Mouse (Mus musculus): ENCODE data around the gene Cacna2d1. TPM values are rescaled to one million over a fixed set of nuclear protein-coding genes. Genes with fewer than 3 reads are reported as not detected.

Gene Cacna2d1
- polyA plus RNA-seq, 1 experiment from 2014 or later = 19.1 TPM

DNA sequence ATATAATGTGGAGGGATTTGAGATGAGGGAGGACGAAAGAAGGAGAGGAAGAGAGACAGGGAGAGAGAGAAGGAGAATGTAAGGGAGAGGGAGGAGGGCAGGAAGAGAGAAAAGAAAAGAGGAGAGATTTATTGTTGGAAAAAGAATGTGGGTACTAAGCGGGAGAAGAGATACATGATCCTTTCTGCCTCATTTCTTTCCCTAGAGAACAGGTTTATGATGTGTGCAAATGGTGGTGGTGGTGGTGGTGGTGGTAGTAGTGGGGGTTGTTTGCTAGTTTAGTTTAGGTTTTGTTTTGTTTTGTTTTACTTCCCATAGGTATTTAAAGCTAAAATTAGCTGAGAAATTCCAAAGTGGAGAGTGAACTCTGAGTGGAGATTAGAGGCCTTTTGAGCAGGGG, 79.9 kb downstream of the Cacna2d1 start:
- no peak overlapping the region for H3K27ac ChIP-seq (replicated peaks)
- WGBS = 66% methylated on average over 2 of the region's 2 CpGs
- no peaks in the 10 kb centered on the region for H3K4me1 ChIP-seq
- no peak overlapping the region for H3K4me3 ChIP-seq (replicated peaks)
- no peak for ATAC-seq (ENCODE audit: insufficient number of reproducible peaks, low FRiP score, low TSS enrichment, low read depth)
- H3K9ac ChIP-seq = no peak overlapping the region
- no peak overlapping the region for H3K4me2 ChIP-seq (replicated peaks)
- no peaks in the 10 kb centered on the region for H3K36me3 ChIP-seq
- H3K9me3 ChIP-seq (replicated peaks) = no peaks in the 10 kb centered on the region
- H3K27me3 ChIP-seq = no peaks in the 10 kb centered on the region

DNA sequence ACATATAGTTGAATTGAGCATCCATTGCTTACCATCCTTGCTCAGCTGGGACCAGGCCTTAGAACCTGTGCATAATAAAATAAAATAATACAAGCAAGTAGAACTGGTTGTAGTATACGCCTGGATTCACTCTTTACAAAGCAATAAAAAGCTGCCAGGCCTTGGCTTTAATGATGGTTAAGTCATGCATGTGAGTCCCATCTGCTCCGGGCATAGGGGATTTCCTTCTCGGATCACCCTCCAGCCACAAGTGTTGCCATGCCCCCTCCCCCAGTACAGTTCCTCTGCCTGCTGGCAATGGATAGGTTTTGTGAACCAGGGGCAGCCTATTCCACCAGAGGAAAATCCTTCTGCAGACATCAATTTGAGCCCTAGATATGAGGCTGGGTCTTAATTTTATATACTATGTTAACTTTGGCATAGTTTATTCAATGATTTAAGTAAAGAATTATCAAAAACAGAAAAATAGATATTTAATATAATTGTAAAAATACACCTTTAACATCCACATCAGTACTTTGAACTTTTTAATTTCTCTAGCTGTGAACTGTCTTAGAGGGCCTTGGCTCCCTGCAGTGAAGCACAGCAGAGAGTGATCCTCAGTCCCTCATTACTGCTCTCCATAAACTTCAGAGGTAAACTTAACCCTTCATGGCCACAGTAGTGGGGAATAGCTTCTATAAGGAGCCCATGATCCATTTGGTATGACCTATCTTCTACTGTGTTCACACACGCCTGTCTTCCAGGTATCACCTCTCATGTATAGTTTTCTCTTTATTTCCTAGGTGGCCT, 90.3 kb downstream of the Cacna2d1 start:
- Histone ChIP-seq H3K27me3 (no peaks in the 10 kb centered on the region), H3K9me3 (replicated peaks) (no peaks in the 10 kb centered on the region), H3K27ac (replicated peaks) (no peak overlapping the region), H3K4me2 (replicated peaks) (no peak overlapping the region), H3K4me1 (no peaks in the 10 kb centered on the region), H3K36me3 (no peaks in the 10 kb centered on the region), H3K4me3 (replicated peaks) (no peak overlapping the region), H3K9ac (no peak overlapping the region)
- peak; percentile 19; the same call in 1 of the 2 replicates for ATAC-seq (ENCODE audit: insufficient number of reproducible peaks, low FRiP score, low TSS enrichment, low read depth)
- WGBS = 53% methylated on average over 4 of the region's 4 CpGs

DNA sequence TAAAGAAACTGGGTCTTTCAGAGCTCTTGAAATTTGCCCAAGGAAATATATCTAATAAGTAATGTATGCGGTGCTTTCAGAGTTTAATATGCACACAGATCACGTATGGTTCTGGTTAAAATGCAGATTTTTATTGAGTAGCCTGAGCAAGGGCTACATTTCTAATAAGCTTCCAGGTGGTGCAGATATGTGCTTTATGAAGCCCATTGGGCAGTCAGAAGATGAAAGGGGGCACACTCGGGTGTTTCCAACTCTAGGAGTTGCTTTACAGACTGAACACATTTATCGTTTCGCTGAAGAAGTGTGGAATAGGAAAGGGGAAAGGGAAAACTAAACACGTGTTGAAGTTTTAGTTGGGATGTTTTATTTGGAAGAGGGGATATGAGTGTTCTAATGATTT, 94.4 kb downstream of the Cacna2d1 start:
- H3K36me3 ChIP-seq = no peaks in the 10 kb centered on the region
- no peak overlapping the region for H3K4me2 ChIP-seq (replicated peaks)
- H3K4me1 ChIP-seq = no peaks in the 10 kb centered on the region
- no peak for ATAC-seq (ENCODE audit: insufficient number of reproducible peaks, low FRiP score, low TSS enrichment, low read depth)
- no peak overlapping the region for H3K9ac ChIP-seq
- no peak overlapping the region for H3K4me3 ChIP-seq (replicated peaks)
- H3K27ac ChIP-seq (replicated peaks) = no peak overlapping the region
- 61% methylated on average over 6 of the region's 6 CpGs for WGBS
- H3K9me3 ChIP-seq (replicated peaks) = no peaks in the 10 kb centered on the region
- no peaks in the 10 kb centered on the region for H3K27me3 ChIP-seq

DNA sequence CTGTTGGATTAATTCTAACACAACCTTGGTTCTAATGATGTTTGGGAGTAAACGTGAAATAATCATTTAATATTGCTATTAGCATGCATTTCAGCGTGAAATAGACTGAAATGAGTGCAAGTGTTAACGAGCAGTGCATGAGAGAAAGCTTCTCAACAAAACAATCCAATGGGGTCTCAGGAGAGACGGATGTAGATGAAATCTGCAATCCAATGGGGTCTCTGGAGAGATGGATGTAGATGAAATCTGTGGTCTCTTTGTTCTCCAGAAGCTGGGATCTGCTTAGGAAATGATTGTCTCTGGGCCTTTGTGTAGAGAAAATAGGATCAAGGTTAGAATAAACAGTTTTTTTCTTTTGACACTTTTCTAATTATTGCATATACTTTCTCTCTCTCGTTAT, 95.0 kb downstream of the Cacna2d1 start:
- no peak overlapping the region for H3K4me3 ChIP-seq (replicated peaks)
- no peak for ATAC-seq (ENCODE audit: insufficient number of reproducible peaks, low FRiP score, low TSS enrichment, low read depth)
- 72% methylated on average over 5 of the region's 5 CpGs for WGBS
- no peak overlapping the region for H3K27ac ChIP-seq (replicated peaks)
- H3K9me3 ChIP-seq (replicated peaks) = no peaks in the 10 kb centered on the region
- no peaks in the 10 kb centered on the region for H3K4me1 ChIP-seq
- H3K27me3 ChIP-seq = no peaks in the 10 kb centered on the region
- H3K4me2 ChIP-seq (replicated peaks) = no peak overlapping the region
- H3K9ac ChIP-seq = no peak overlapping the region
- H3K36me3 ChIP-seq = no peaks in the 10 kb centered on the region

DNA sequence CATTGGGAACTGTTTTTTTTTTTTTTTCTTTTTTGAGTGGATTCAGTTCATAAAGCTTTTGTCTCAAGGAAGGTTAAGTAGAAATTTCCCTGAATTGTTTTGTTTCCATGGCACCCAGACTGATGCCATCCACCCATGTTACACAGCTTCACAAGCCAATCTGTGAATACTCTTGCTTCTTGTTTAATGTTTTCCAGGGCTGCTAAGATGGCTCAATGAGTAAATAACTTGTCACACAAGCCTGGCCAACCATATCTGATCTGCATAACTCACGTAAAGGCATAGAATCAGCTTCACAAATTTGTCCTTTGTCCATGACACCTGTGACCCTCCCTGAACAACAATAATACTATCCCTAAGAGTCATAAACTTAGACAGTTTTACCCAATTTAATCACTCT, 99.1 kb downstream of the Cacna2d1 start:
- no peak for ATAC-seq (ENCODE audit: insufficient number of reproducible peaks, low FRiP score, low TSS enrichment, low read depth)
- WGBS = 81% methylated on average over 1 of the region's 1 CpGs

DNA sequence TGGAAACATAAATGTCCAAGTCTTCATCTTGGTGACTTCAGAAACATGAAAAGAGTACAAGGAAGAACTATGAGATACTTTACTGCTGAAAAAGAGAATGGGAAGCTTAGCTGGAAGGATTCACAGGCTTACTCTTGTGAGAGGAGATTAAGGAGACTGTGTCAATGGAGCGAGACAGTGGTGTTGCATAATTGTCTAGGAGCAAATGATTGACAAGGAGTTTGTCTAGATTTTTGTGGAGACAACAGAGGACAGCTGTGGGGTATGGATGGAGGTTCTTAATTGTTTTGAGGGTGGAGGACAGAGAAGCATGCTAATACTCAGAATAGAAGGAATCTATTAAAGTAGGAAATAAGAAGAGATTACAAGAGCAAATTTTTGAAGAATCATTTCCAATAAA, 100.8 kb downstream of the Cacna2d1 start:
- Histone ChIP-seq H3K27ac (replicated peaks) (no peak overlapping the region), H3K4me1 (no peaks in the 10 kb centered on the region), H3K36me3 (no peaks in the 10 kb centered on the region), H3K9ac (no peak overlapping the region), H3K27me3 (no peaks in the 10 kb centered on the region), H3K4me2 (replicated peaks) (no peak overlapping the region), H3K9me3 (replicated peaks) (no peaks in the 10 kb centered on the region), H3K4me3 (replicated peaks) (no peak overlapping the region)
- ATAC-seq (ENCODE audit: insufficient number of reproducible peaks, low FRiP score, low TSS enrichment, low read depth) = no peak
- 62% methylated on average over 1 of the region's 1 CpGs for WGBS

More for the DNA sequence above, 99.1 kb downstream of the Cacna2d1 start:
- H3K27ac ChIP-seq (replicated peaks) = no peak overlapping the region
- no peak overlapping the region for H3K9ac ChIP-seq
- H3K4me3 ChIP-seq (replicated peaks) = no peak overlapping the region
- no peaks in the 10 kb centered on the region for H3K9me3 ChIP-seq (replicated peaks)
- H3K4me1 ChIP-seq = no peaks in the 10 kb centered on the region
- no peak overlapping the region for H3K4me2 ChIP-seq (replicated peaks)
- no peaks in the 10 kb centered on the region for H3K27me3 ChIP-seq
- no peaks in the 10 kb centered on the region for H3K36me3 ChIP-seq

DNA sequence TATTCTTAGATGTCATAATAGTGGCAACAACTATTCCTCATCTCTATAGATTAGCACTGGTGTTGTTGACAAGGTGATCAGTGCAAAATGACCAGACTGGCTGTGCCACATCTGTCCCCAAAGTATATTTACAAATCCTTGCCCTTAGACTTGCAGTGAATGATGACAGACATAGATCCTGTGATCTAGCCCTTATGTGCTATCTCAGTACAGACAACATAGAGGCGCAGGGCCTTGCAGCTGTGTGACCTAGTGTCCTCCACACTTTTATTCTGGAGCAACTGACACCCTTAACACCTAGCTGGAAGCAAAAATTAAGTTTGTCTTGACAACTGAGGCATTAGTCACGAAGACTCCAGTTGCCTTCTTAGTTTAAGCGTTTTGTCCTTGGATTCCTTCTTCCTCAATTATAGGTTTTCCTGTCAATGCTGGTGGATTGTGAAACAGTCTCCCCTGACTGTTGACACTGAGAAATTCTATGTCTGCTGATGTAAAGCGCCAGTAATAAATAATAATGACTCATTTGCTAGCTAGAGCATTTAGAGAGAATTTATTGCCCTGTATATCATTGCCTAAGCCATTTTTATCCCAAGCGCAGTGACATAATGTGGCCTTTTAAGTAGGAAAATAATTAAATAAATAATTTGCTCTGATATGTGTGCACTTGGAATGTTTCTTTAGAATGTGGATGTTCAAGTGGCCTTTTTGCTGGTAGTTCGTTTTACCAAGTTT, 110.8 kb downstream of the Cacna2d1 start:
- Histone ChIP-seq H3K36me3 (no peaks in the 10 kb centered on the region), H3K4me2 (replicated peaks) (no peak overlapping the region), H3K4me1 (no peaks in the 10 kb centered on the region), H3K9ac (no peak overlapping the region), H3K27ac (replicated peaks) (no peak overlapping the region), H3K27me3 (no peaks in the 10 kb centered on the region), H3K4me3 (replicated peaks) (no peak overlapping the region), H3K9me3 (replicated peaks) (no peaks in the 10 kb centered on the region)
- WGBS = 83% methylated on average over 6 of the region's 6 CpGs
- ATAC-seq (ENCODE audit: insufficient number of reproducible peaks, low FRiP score, low TSS enrichment, low read depth) = no peak

DNA sequence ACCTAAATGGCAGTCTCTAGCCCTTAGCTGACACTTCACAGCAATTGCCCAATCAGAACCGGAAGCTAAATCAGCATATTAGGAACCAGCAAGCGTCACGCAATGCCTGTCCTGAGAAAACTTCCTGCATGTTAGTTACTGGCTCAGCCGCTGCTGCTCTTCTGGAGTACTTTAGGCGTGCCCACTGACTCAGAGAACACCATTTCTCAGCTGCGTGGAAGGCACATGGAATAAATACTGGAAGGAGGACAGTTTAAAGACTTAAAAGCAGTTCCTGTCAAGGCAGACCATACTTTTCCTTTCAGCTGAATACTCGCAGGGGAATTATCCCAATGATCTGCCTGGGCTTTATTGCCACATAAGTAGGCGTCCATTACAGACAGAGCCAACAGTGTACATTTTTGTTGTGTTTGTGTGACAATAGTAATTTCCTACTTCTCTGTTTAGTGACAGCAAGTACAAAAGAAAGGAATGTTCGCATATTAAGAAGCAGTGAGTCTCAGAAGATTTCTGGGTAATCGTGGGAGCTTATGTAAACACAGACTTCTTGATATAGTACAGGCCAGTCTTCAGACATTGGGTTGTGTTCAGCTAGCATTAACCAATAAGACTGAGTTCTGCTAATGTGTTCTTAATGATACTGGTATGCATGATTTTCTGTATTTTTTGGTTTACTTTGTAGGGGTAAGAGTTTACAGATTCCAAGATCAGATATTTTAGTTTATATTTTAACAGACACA, 113.1 kb downstream of the Cacna2d1 start:
- no peak overlapping the region for H3K4me2 ChIP-seq (replicated peaks)
- H3K27me3 ChIP-seq = no peaks in the 10 kb centered on the region
- WGBS = 46% methylated on average over 10 of the region's 10 CpGs
- H3K4me3 ChIP-seq (replicated peaks) = no peak overlapping the region
- no peaks in the 10 kb centered on the region for H3K4me1 ChIP-seq
- H3K9ac ChIP-seq = no peak overlapping the region
- ATAC-seq (ENCODE audit: insufficient number of reproducible peaks, low FRiP score, low TSS enrichment, low read depth) = no peak
- no peaks in the 10 kb centered on the region for H3K36me3 ChIP-seq
- no peaks in the 10 kb centered on the region for H3K9me3 ChIP-seq (replicated peaks)
- H3K27ac ChIP-seq (replicated peaks) = no peak overlapping the region

DNA sequence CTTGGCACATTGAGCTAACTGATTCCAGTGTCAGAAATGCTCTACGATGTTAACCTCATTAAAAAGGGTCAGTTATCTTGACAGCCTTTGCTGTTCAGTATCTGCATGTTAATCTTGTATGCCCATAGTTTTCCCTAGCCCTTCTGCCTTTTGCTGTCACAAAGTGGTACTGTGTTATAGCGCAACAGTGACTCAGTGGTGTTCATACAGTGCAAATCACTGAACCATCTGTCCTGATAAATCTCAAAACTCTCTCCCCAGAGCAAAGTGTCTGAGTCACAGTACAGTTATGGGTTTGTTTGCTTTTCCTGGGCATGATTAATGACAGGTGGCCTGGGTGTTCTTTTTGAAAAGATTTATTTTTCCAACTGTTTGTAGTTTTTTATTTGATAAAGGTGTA, 122.3 kb downstream of the Cacna2d1 start:
- 77% methylated on average over 2 of the region's 2 CpGs for WGBS
- no peak for ATAC-seq (ENCODE audit: insufficient number of reproducible peaks, low FRiP score, low TSS enrichment, low read depth)
- Histone ChIP-seq H3K9me3 (replicated peaks) (no peaks in the 10 kb centered on the region), H3K9ac (no peak overlapping the region), H3K4me3 (replicated peaks) (no peak overlapping the region), H3K4me1 (no peaks in the 10 kb centered on the region), H3K27ac (replicated peaks) (no peak overlapping the region), H3K4me2 (replicated peaks) (no peak overlapping the region), H3K36me3 (no peaks in the 10 kb centered on the region), H3K27me3 (no peaks in the 10 kb centered on the region)

DNA sequence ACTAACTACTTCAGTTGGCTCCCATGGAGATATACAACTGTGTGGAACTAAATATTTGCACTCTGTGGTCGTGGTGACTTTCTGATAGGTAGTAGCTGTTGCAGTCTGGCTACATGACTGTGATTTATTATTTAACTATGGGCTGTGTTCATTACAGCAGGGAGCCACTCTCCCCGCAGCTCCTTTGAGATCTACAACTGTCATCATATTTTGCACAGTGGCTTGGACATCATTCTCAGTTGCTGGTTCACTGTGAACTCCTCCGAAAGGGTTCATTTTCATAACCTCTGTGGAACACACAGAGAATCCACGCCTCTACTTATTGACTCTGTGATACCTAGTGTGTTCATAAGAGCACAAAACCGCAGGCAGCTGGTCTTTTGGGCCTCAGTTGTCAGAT, 128.3 kb downstream of the Cacna2d1 start:
- Histone ChIP-seq H3K9me3 (replicated peaks) (no peaks in the 10 kb centered on the region), H3K4me3 (replicated peaks) (no peak overlapping the region), H3K4me2 (replicated peaks) (no peak overlapping the region), H3K36me3 (no peaks in the 10 kb centered on the region), H3K27ac (replicated peaks) (no peak overlapping the region), H3K27me3 (no peaks in the 10 kb centered on the region), H3K9ac (no peak overlapping the region), H3K4me1 (0 out of 2 replicates have a peak, but pooled peaks cover 3% of the 10 kb centered on the region)
- 75% methylated on average over 5 of the region's 5 CpGs for WGBS
- ATAC-seq (ENCODE audit: insufficient number of reproducible peaks, low FRiP score, low TSS enrichment, low read depth) = no peak

DNA sequence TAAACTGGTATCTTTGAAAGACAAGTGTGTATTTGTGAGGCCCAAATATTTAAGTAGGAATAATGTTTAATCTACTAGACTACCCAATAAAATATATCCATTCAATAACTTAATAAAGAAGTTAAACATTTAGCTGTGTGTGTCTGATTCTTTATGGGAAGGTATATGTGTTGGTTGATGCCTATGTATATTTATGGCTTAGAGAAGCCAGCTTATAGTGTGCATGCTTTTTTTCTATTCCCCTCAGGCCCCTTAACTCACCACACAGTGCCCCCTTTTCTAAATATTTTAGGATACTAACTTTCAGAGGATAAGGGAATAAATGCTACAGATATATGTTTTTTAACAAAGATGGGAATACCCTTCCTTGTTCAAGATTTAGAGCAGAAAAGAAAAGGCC, 128.8 kb downstream of the Cacna2d1 start:
- Histone ChIP-seq H3K27ac (replicated peaks) (no peak overlapping the region), H3K36me3 (no peaks in the 10 kb centered on the region), H3K27me3 (no peaks in the 10 kb centered on the region), H3K9me3 (replicated peaks) (no peaks in the 10 kb centered on the region), H3K4me2 (replicated peaks) (no peak overlapping the region), H3K9ac (no peak overlapping the region), H3K4me3 (replicated peaks) (no peak overlapping the region), H3K4me1 (0 out of 2 replicates have a peak, but pooled peaks cover 3% of the 10 kb centered on the region)
- no peak for ATAC-seq (ENCODE audit: insufficient number of reproducible peaks, low FRiP score, low TSS enrichment, low read depth)
